Mouse (Mus musculus) G1E (cell line): ENCODE data around the gene Mbtd1.

Experiments
- CTCF ChIP-seq: IDR thresholded peaks from 2 replicates; pipeline ENCODE4 v1.5.1; 2012; ENCODE audit warnings: low read depth, low read length, inconsistent platforms, mixed read lengths
- GATA1 ChIP-seq: IDR thresholded peaks from 2 replicates; pipeline ENCODE4 v1.6.1; 2012; ENCODE audit warnings: borderline replicate concordance, low read length, inconsistent platforms, mixed read lengths
- TAL1 ChIP-seq: conservative IDR thresholded peaks from 2 replicates; pipeline ENCODE4 v1.6.1; 2012; ENCODE audit warnings: low read depth, low read length, inconsistent platforms, mixed read lengths

DNA sequence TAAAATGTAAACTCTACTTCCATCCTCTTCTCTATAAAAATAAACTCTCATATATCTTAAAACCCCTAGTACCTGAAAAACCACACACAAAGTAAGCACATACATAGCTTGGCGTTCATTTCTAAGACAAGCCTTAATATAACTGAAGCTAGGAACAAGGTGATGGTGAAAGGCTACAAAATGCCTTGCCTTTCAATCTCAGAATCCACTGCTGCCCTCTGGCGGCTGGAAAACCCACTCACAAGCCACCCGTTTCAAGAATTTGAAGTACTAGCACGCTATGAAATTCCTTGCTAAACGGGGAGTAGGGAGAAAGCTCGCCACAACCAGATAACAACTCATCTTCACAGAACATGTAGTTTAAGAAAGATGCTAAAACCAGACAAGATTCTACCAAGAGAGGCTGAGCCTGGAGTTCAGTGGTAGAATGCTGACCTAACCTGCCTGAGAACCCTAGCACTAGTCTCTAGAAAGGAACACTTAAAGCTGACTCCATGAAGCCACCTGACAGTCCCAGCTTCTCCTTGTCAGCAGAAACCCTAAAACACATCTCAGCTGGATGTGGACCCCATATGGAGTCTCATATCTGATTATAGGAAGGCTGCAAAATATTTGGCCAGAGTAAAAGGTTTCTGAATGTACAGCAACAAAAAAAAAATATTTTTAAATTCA, 29.2 kb upstream of the Mbtd1 start:
- TF ChIP-seq CTCF (peak; percentile 34; the same call in 1 of the 2 replicates), GATA1 (no peak), TAL1 (no peak)
